ENCODE assay signal across 20 mouse cellular contexts in the genomic region with DNA sequence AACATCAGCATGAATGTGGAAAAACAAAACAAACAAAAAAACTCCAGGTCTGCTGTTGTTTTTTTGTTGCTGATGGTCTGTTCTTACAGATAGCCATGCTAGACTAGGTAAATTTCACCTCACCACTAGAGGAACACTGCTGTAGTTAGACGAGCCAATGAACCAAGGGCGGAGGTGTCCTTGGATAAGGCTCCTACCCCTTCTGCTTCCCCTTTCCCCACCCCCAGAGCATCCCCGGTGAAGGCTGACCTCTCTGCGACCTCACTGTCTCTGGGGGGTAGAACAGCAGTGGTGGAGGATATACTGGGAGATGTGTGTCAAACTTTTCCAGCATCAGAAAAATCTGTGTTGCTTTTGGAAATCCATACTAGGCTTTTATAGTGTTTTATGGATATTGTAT. TPM values are rescaled to one million over a fixed set of nuclear protein-coding genes. Genes with fewer than 3 reads are reported as not detected.
"Had no signal": no experiment of that assay in that cellular context is flagged by ENCODE, and none has a peak within 500 bp of the region (broad histone marks: within the 10 kb centered on the region; RNA-seq: fewer than 3 reads in every experiment).

No protein-coding gene starts in this region.

- H3K27me3 ChIP-seq: midbrain, embryonic 15.5 days; neural tube, embryonic 12.5 days had no signal

- H3K4me3 ChIP-seq: megakaryocyte, embryonic 14.5 days; midbrain, embryonic 13.5 days; midbrain, embryonic 15.5 days; neural tube, embryonic 12.5 days had no signal

- H3K36me3 ChIP-seq: midbrain, embryonic 13.5 days; midbrain, embryonic 15.5 days; neural tube, embryonic 12.5 days had no signal

- H3K4me2 ChIP-seq: lung, embryonic 14.5 days; midbrain, embryonic 11.5 days; midbrain, embryonic 13.5 days; midbrain, embryonic 15.5 days; neural tube, embryonic 12.5 days had no signal

- ATAC-seq: midbrain, embryonic 13.5 days; midbrain, embryonic 15.5 days had no signal

- H3K9me3 ChIP-seq: megakaryocyte, embryonic 14.5 days; midbrain, embryonic 13.5 days; midbrain, embryonic 15.5 days; neural tube, embryonic 12.5 days had no signal

- H3K9ac ChIP-seq: lung, embryonic 14.5 days; midbrain, embryonic 13.5 days; midbrain, embryonic 15.5 days; neural tube, embryonic 12.5 days had no signal

- H3K27ac ChIP-seq: midbrain, embryonic 13.5 days; midbrain, embryonic 15.5 days; neural tube, embryonic 12.5 days had no signal

- DNase-seq: lung, adult 18-20 months; lung, embryonic 14.5 days; lung, postnatal 10 days; lung, postnatal 4 days; retina, postnatal 1 day; right cerebral cortex, adult 18-20 months; right cerebral cortex, postnatal 25 days; right cerebral cortex, postnatal 4 days; spleen, adult 18-20 months; thymus, adult 18-20 months; thymus, postnatal 14 days; thymus, postnatal 36 days had no signal

- H3K4me1 ChIP-seq: megakaryocyte, embryonic 14.5 days; midbrain, embryonic 13.5 days; midbrain, embryonic 15.5 days; neural tube, embryonic 12.5 days had no signal

RNA-seq across cellular contexts. Expression of gene E130114P18Rik, which starts 13.3 kb away (rescaled TPM):
- total RNA-seq: monocyte, adult 5-6 weeks; neutrophil, adult 5-6 weeks had no signal
- polyA plus RNA-seq: small intestine, adult 2 months had no signal
